Mouse (Mus musculus): ENCODE results near the gene Tmem56.

Tmem56 gene

DNA sequence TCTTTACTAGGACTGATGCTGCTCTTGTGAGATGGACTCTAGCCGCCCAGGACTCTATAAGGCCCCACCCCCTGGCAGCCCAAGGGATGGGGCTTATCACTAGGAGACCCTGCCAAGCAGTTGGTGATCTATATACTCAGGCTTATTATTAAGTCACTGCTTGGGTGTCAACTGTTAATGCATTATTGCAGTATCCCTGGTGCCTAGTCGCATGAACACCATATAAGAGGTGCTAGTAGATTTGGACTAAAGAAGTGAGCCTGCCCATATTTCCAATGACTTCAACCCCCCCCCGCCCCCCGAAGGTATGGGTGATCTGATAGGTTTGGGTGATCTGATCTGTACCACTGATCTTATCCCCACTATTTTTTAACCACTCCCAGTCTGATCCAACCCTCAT lies at the start of gene Tmem56:
Gene Tmem56 (minus strand): TSS at position 101 of the 400 bp plus-strand sequence.
- DNase-seq = no peak

DNA sequence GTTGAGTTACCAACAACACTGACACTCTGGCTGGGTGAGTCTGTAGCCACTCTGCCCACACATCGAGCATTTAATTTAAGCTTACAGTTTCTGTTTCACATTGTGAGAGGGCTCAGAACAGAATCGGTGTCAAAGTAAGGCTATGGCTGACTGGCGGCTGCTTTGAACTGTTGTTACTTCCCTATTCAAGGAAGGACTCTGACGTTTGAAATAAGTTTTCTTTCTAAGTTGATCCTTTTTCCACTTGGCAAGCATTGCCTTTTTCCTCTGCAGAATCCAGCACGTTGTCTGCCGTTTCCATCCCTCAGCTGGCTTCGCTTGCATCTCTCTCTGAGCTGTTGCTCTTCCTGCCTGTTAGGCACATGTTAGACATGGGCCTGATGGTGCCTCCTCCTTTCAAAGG lies 47.3 kb upstream of the Tmem56 start:
- DNase-seq = no peak

DNA sequence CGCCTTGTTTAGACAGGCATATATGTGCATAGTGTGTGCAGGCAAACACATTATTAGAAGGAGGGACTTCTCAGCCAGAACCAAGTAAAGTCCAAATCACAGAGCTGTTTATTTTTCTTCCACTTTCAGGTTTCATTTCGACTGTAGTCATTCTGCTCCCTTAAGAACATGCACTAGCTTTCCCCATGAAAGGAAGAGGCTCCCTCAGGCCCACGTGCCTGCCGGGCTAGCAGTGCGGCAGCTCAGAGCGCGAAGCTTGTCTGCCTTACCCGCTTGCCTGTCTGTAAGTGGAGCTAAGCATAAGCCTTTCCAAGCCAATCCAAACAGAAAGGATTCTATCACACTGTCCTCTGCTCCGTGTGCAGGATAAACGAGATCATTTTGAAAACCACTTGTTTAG lies 46.7 kb upstream of the Tmem56 start:
- DNase-seq = no peak

DNA sequence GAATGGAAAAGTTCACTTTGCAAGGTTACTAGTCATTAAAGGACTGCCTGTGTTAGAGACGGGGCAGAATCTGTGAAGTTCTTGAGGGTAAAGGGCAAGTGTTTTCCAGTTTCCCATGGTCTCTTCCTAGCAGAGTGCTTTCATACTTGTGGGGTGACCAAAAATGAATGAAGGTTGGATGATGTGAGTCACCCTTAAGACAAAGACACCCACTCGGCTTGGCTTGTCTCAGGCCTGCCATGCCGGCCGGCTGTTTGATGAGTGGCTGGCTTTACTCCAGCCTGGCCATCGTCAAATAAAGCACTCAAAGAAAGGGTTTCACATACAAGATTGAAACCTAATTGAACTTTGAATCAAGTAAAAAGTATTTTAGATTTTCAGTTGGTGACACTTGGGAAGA lies 44.5 kb upstream of the Tmem56 start:
- no peak for DNase-seq

DNA sequence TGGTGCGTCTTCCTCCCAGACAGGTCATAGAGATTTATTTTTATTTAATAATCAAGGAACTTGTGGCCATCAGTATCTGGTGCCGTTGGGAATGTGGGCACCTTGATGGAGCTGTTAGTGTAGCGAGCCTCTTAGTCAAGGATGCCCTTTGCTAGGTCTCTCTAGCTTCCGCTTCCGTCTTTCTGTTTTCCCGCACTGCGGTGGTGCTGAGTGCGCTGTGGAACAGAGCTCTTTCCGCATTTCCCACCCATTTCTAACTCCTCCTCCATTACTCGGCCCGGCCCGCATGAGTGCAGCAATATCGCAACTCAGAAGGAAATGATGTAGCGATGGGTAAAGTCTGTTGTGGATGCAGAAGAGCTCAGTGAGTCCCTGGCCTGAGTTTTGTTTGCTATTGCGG lies 40.5 kb upstream of the Tmem56 start:
- DNase-seq = no peak

DNA sequence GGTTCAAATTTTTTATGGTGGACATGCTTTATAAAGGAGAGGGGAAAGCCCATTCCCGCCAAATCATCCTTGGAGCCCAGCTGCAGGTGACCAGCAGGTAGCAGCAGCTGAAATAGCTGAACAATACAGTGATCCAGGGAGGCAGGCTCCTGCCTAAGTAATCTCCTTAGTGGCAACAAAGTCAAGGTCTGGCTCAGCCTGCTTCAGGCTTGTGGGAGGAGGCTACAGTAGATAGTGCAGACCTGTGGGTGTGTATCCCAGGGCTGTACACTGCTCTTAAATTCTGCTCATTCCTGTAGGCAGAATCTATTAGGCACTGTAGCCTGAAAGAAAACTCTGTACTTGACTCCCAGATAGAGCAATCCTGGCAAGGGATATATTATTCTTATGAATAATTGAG lies 38.0 kb upstream of the Tmem56 start:
- no peak for DNase-seq

DNA sequence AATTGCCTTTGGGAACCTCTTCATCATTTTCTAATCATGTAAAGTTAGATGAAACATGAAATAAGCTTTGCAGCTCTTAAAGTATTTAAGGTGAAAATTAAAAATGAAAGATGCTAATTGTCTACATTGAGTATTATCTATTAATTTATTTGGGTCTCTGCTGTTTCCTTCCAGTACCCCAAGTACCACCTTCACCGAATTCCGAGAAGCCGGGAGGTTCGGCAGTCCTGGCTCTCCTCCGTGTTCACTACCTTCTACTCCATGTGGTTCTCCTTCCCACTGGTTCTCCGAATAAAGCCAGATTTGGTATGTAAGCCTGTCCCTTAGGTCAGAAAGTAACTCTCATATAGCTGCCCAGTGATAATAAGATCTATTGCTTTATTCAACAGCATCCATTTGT lies 37.0 kb upstream of the Tmem56 start:
- DNase-seq = no peak

DNA sequence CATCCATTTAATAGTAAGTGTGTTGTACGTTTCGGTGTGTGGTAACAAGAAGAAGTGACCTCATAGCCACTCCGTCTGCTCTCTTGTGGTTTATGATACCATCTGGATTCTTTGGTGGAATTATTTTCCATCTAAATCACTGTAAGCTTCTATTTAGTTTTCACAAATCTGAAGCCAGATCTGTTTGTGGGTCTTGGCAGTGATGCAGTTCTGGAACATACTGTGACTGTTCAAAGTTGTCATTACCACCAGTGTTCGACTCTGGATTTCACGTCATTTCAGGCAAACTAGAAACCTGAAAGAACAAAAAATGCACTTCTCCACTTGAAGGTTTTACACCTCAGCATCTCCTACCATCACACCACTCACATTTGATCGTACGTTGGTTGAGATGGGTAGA lies 32.6 kb upstream of the Tmem56 start:
- DNase-seq = no peak

DNA sequence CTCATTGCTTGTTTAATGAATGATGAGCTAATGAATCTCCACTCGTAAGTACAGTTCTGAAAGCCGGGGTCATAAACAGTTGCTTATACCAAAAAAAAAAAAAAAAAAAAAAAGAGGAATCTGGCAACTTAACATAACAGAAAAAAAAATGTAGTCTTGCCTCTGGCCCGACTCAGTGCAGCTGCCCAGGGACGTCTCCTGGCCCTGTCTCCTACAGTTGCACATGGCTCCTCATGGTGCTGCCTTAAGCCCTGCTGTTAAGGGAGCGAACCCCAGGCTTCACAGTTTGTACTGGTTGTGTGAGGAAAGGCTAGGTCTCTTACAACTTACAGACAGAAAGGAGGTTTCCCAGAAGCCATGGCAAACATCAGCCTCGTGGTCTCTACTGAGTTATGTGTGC lies 31.3 kb upstream of the Tmem56 start:
- DNase-seq = no peak

DNA sequence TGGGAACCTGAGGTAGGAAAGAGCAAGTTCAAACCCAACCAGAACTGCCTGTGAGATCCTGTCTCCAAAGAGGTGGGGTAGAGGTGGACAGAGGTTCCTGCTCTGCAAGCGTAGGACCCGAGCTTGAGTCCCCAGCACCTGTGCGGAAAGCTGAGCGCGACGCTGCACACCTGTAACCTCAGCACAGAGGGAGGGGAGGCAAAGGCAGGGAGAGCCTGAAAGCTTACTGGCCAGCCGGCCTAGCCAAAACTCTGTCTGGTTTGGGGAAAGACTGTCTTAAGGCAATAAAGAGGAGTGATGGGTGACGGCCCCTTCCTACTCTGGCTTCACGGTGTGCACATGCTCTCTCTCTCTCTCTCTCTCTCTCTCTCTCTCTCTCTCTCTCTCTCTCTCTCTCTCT lies 30.1 kb upstream of the Tmem56 start:
- no peak for DNase-seq

DNA sequence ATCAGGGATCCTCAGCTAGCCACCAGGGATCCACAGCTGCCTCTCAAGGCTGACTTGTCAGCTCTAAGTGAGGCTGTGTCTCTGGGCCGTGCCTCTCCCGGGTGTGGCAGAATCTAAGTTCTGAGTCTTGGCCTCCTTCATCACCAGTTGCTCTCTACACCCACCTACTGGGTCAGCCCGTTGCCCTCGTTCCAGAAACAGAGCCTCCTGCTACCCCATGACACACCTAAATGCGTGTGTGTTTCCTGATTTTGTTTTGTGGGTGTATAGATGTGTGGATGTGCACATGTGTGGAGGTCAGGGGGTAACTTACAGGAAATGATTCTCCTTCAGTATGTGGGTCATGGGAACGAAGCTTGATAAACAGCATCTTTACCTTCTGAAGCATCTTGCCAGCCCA lies 29.5 kb upstream of the Tmem56 start:
- no peak for DNase-seq

DNA sequence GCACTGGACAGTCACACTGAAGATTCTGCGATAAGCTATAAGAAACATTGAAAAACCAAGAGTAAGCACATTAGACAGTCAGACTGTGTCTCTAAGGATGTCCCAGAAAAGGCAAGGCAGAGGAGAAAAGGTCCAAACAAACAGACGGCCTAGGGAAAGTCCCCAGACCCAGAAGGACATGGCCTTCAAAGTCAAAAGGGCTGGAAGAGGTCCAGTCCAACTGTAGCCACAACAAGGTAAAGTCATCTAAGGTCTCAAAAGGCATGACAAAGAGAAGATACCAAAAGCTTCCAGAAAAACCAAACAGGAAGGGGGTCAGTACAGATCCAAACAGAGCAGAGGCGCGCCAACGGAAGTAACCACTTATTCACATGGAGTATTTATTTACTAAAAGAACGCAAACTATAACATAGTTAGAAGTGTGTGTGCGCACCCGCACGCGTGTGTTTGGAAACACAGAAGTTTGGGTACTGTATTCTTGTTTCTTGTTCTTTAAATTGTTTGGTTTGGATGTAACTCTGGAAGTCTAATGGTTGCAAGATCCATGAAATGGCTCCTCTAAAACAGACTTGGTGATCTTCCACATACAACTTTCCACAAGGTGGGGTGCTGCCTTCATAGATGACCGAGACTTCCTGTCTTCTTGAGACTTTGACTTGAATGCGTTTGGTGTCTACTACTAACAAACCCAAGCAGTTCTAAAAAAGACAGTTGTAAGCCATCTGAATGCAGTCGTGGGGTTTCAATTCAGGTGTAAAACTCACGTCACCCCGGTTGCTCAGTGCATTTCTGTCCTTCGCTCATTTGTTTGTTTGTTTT lies 27.2 kb upstream of the Tmem56 start:
- DNase-seq = no peak

DNA sequence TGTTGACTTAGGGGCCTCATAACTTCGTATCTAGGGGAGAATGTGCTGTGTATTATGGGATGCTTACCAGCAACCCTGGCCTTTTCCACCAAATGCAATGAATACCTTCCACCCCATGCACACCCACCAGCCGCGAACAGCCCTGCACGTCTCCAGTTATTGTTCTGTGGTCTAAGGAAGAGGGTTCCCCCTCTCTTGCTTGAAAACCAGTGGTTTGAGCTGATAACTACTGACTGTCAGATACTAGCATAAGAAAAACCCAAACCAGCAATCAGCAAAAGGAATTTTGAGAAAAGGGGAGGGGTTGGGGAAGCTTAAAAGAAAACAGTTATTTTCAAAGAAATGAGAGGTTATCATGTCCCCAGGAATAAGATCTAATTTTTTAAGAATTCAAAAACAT lies 26.5 kb upstream of the Tmem56 start:
- no peak for DNase-seq

DNA sequence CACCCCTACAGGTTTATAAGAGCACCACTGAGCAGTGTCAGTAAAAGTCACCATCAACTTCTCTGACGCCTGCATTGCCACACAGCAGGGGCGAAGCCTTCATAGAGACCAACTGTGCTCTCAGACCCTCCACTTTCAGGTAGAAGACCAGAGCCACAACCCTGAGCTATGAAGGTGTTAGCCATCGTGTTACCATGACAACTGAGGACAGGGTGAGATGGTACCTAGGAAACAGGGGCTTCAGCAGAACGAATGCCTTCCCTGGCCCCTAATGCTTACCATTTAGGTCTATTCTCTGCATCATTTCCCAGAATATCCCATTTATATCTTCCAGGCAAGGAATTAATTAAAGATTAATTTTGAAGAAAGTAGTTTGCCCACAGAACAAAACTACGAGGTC lies 26.0 kb upstream of the Tmem56 start:
- no peak for DNase-seq

DNA sequence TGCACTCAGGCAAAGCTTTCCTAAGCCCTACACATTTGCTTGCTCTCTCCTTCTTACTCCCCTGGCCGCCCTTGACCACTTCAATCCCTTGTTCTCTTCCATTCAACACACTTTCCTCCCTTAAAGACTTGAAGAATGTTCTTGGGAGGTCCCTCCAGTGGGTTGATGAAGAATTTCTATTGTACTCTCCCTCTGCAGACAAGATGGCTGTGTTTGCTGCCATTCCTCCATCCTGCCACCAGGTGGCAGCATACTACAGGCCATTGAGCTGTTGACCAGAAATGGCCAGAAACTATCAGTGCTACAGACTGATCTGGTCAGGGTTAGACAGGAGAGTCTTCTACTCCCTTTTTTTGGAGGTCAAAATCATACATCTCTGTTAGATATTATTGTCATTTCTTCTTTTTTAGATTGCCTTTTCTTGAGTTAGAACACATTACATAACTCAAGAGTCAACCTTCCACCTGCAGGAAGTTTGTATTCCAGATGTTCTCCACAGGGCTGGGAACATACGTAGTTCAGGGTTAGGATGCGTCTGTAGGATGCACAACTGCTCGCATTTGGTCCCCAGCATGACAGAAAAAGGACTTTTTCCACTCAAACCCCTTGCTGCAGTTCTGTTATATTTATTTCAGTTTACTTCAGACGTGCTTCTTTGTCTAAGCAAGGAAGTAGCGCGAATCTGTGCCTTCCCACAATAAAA lies 24.8 kb upstream of the Tmem56 start:
- DNase-seq = peak; percentile 77 to 84

DNA sequence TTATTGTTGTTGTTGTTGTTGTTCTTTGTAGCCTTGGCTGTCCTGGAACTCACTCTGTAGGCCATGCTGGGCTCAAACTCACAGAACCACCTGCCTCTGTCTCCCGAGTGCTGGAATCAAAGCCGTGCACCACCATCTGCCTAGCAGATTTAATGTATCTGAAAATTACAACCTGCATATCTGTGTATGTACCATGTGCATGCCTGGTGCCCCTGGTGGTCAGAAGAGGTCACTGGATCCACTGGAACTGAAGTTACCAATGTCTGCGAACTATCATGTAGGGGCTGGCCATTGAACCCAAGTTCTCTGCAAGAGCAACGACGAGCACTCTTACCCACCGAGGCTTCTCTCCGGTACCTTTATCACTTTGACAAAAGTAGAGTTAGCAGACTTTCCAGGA lies 23.7 kb upstream of the Tmem56 start:
- DNase-seq = peak in 1 of 2 experiments; percentile 22

DNA sequence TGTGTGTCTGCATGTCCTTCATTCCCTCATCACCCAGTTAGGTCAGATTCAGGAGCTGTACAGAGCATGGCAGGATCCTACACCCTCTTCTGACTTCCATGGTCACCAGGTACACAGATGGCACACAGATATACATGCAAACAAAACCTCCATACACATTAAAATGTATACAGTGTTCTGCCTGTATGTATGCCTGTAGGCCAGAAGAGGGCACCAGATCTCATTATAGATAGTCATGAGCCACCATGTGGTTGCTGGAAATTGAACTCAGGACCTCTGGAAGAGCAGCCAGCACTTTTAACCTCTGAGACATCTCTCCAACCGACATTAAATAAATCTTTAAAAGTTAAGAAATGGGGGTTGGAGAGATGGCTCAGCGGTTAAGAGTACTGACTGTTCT lies 11.3 kb upstream of the Tmem56 start:
- DNase-seq = no peak

DNA sequence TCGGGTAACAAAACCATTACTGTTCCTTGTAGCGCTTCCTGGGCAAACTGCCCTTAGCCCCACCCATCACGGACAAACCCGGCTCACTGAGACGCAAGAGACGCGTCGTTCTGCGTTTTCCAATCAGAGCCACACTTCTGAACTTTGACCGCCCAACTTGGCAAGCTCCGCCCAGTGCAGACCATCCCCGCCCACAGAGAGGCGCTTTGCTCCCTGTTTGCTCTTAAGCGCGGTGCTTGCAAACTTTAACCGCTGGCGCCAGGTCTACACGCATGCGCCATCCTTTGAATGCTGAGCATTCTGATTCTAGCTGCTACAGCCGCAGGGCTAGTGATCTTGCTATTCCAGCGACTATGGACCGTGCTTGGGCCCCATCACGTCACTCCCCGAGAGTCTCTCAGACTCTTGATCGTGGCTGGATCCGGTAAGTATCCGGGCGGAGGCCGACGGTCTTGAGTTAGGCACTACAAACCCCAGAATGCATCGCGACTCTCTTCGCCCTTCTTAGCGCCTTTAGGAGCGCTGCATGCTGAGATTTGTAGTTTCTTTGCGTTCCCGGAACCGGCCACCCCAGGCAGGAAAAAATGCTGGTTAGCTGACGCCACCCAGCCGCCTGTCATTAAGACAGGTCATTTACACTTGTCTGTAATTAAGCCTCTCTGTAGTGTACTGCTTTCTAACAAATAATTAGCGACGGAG lies 8.8 kb upstream of the Tmem56 start, which contains the start of gene Alg14:
Gene Alg14 (plus strand): TSS at position 214 of the 699 bp plus-strand sequence.
- DNase-seq = peak; percentile 96

DNA sequence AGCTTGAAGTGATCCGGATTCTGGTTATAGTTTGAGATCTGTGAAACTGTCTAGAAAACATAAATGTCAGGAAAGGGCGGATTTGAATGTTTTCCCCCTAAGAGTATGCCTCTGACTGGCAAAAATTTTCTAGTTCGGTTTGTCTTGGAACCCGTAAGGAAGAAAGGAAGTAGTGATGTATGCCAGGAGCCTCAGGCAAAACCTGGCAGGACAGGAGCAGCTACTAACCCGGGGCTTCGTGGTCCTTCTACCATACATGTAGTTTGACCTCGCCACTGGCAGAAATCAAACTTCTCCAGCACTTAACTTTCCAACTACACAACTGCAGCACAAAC lies 8.3 kb upstream of the Tmem56 start:
- DNase-seq = no peak

DNA sequence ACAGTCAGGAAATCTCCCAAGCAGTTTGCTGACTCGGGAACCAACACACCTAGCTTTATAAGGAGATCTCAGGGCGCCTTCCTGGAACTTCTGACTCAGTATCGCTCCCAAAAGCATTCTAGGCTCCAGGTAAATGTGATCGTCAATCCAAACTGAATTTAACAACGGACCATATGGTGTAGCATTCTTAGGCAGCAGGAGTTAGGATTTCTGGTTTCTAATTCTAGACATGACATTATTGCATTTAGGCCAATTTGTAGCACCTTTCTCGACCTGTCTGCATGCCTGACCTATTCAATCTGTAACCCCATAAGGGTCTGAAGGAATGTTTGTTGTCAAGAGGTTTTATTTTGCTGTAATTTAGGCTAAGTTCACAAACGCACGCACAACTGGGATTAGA lies 7.8 kb upstream of the Tmem56 start:
- peak; percentile 40 to 43 for DNase-seq

DNA sequence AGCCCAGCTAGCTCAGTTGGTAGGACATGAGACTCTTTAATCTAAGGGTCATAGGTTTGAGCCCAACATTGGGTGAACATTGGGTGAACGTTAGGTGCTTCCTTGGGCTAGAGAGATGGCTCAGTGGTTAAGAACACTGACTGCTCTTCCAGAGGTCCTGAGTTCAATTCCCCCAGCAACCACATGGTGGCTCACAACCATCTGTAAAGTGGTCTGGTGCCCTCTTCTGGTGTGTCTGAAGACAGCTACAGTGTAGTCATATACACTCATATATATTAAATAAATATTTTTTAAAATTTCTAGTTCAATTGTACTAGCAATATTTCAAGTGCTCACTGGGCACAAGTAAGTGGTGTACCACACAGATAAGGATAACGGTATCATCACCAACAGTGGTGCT lies 4.3 kb upstream of the Tmem56 start:
- peak in 1 of 2 experiments; percentile 30 for DNase-seq

DNA sequence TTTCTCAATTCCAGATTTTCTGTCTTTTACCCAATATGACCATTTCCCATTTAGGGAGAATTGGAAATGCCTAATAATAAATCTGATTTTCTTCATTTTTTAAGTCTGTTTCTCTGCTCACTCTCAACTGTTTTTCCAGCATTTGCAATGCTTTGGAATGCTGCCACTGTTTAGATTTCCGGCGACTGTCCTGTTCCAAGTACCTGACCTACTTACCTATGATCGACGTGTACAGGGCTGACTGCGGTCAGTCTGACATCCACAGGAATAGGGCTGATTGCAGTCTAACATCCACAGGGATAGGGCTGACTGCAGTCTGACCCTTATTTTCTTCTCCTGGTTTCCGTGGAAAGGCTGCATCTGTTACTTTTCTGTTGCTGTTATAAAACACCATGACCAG lies 2.3 kb upstream of the Tmem56 start:
- DNase-seq = peak; percentile 59 to 71

DNA sequence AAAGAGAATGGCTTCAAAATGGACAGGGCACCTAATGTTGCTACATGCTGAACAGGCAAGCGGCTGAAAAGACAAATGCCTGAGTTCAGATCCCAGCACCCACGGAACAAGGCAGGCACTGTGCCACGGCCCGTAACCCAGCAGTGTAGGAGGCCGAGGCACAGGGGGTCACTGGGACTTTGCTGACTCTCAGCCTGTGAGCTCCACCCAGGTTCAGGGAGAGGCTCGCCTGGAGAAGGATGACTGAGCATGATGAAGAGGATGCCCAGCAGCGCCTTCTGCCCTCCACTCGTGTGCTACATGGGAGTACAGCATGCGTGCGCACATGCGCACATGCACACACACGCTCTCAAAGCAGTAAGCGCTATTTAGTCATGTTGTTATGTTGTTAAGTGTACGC lies 3.2 kb downstream of the Tmem56 start:
- DNase-seq = no peak

DNA sequence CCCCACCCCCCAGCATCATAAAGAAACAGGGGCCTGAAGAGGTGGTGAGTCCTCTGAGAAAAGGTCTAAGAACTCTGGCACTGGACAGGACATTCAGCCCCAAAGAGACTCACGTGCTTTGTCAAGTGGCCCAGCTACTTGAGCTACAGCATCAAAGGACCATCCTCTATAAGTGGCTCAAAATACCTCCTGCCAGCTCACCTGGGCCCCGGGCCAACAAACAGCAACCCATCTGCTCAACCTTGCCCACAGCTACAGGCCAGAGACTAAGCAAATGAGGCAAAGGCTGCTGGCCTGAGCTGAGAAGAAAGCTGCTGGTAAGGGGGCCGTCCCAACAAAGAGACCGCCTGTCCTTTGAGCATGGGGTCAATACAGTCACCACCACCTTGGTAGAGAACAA lies 5.3 kb downstream of the Tmem56 start:
- peak; percentile 93 to 95 for DNase-seq

Measured in cerebellum, postnatal 25 days (tissue).